Mouse (Mus musculus): ENCODE measurements around the gene Ackr3. TPM values are rescaled to one million over a fixed set of nuclear protein-coding genes. Genes with fewer than 3 reads are reported as not detected.

The Ackr3 gene
- polyA plus RNA-seq, 1 experiment from 2014 or later: 27.0 TPM

DNA sequence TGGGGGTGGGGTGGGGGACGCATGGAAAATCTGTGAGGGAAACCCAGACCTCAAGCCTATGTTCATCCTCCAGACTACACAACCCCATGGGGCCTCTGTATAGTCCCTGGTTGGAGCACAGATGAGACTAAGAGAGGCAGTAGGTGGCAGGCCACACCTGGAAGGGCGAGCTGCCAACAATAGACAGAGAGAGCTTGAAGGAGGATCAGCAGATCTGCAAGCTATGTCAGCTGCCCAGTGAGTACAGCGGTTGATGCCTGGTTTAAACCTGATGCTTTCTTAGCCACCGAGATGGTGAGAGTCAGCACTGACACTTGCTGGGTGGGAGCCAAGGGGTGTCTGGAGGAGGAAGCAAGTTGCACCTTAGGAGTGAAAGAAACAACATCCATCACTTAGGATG is 43.5 kb downstream of the Ackr3 start:
- Histone ChIP-seq H3K27ac (replicated peaks; ENCODE audit: low read depth, low read length) (no peak overlapping the region), H3K4me1 (ENCODE audit: control insufficient read depth, insufficient read depth, low read length) (peaks cover 7% of the 10 kb centered on the region; the same call in 1 of the 2 replicates), H3K9ac (ENCODE audit: low read depth, low read length) (no peak overlapping the region), H3K9me3 (ENCODE audit: control insufficient read depth, low read length) (no peaks in the 10 kb centered on the region), H3K4me3 (ENCODE audit: low read depth, low read length) (no peak overlapping the region), H3K36me3 (ENCODE audit: control insufficient read depth, insufficient read depth, low read length) (no peaks in the 10 kb centered on the region), H3K27me3 (replicated peaks; ENCODE audit: control insufficient read depth, insufficient read depth, low read length) (no peaks in the 10 kb centered on the region), H3K4me2 (ENCODE audit: low read depth, low read length) (no peak overlapping the region)
- WGBS: 83% methylated on average over 4 of the region's 4 CpGs
- DNase-seq (ENCODE audit: low spot score): peak; percentile 55
- peak; percentile 53 for ATAC-seq (ENCODE audit: low read depth)

DNA sequence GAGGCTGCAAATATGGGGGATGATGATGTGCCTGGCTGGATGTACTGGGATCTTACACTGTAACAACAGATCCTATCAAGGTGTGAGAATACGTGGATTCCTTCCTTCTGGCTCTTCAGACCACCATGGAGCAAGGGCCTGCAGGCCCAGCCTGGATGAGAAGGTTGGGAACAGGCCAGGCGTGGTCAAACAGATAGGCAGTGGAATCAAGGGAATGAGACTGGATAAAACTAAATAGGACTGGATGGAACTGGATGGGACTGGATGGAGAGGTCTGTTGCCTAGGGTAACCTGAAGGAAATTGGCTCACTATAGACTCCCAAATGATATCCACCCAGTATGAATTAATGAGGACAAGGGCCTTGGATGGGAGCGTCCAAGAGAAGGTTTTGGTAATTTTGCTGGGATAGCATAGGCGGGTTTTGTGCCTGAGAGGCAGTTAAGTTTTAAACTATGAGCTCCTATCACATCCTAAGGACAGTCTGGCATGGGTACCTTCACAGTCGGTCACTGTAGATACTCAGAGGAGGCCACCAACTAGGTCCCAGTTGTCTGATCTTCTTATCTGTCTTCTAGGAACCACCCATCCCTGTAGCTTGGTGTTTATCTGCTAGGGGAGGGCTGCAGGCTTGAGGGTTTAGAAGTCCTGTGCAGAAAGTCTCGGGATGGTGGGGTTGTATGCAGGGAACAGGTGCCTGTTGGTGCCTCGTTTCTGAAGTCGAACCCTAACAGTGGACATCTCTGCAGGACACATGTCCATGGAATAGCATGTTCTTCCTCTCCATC is 44.2 kb downstream of the Ackr3 start:
- Histone ChIP-seq H3K4me3 (ENCODE audit: low read depth, low read length) (no peak overlapping the region), H3K27me3 (replicated peaks; ENCODE audit: control insufficient read depth, insufficient read depth, low read length) (no peaks in the 10 kb centered on the region), H3K9ac (ENCODE audit: low read depth, low read length) (no peak overlapping the region), H3K4me1 (ENCODE audit: control insufficient read depth, insufficient read depth, low read length) (peaks cover 7% of the 10 kb centered on the region; the same call in 1 of the 2 replicates), H3K4me2 (ENCODE audit: low read depth, low read length) (no peak overlapping the region), H3K36me3 (ENCODE audit: control insufficient read depth, insufficient read depth, low read length) (no peaks in the 10 kb centered on the region), H3K27ac (replicated peaks; ENCODE audit: low read depth, low read length) (no peak overlapping the region), H3K9me3 (ENCODE audit: control insufficient read depth, low read length) (no peaks in the 10 kb centered on the region)
- 89% methylated on average over 8 of the region's 8 CpGs for WGBS
- no peak for ATAC-seq (ENCODE audit: low read depth)
- no peak for DNase-seq (ENCODE audit: low spot score)

DNA sequence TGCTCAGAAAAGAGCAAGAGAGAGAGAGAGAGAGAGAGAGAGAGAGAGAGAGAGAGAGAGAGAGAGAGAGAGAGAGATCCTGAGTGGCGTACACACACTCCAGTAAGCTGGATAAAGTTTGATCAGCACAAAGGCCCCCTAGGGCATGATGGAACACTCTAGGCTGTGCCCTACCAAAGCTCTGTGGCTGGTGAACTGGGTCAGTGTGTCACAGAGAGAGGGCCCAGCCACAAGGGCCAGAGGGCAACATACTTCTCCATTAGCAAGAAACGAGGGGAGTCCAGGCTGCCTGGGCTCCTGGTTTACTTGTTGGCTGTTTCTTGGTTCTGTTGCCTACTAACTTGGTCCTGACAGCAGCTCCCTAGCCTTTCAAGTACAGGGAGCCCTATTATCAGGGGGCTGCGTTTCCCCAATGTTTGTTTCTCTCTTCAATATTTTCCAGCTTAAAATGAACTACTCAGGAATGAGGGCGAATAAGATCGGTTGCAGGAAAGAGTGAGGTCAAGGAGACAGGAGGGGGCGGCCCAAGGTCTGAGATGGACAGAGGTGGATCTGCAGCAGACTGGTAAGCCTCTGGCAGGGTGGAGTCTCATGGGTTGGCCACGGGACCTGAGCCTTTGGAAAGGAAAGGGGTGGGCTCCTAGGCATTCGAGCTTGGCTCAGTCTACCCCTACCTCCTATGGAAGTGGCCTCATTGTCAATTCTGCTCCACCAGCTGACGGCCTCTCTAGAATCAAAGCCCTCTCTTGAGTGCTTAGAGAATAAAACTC is 45.4 kb downstream of the Ackr3 start:
- Histone ChIP-seq H3K27me3 (replicated peaks; ENCODE audit: control insufficient read depth, insufficient read depth, low read length) (no peaks in the 10 kb centered on the region), H3K9me3 (ENCODE audit: control insufficient read depth, low read length) (no peaks in the 10 kb centered on the region), H3K4me2 (ENCODE audit: low read depth, low read length) (no peak overlapping the region), H3K4me3 (ENCODE audit: low read depth, low read length) (no peak overlapping the region), H3K9ac (ENCODE audit: low read depth, low read length) (no peak overlapping the region), H3K36me3 (ENCODE audit: control insufficient read depth, insufficient read depth, low read length) (no peaks in the 10 kb centered on the region), H3K4me1 (ENCODE audit: control insufficient read depth, insufficient read depth, low read length) (peaks cover 7% of the 10 kb centered on the region; the same call in 1 of the 2 replicates), H3K27ac (replicated peaks; ENCODE audit: low read depth, low read length) (no peak overlapping the region)
- ATAC-seq (ENCODE audit: low read depth) (no peak), DNase-seq (ENCODE audit: low spot score) (no peak)
- 76% methylated on average over 9 of the region's 9 CpGs for WGBS

DNA sequence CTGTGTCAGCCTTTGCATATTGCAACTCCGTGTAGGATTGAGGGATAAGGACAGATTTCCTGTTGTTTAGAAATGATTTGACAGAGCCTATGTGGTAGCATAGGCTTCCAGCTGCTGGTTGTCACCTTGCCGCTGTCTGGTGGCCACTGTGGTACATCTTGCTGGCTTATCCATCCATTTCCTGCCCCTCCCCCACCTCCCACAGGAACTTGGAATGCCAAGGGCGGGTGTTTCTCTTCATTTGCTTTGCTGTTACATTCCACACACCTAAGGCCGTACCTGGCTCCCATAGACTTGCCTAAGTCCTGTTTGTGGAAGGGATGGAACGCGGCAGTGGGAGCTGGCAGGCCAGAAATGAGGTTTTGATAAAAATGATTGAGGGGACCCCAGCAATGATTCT is 46.6 kb downstream of the Ackr3 start:
- ATAC-seq (ENCODE audit: low read depth) (no peak), DNase-seq (ENCODE audit: low spot score) (no peak)
- no peak overlapping the region for H3K9ac ChIP-seq (ENCODE audit: low read depth, low read length)
- no peak overlapping the region for H3K27ac ChIP-seq (replicated peaks; ENCODE audit: low read depth, low read length)
- H3K4me1 ChIP-seq (ENCODE audit: control insufficient read depth, insufficient read depth, low read length): peaks cover 7% of the 10 kb centered on the region; the same call in 1 of the 2 replicates
- H3K9me3 ChIP-seq (ENCODE audit: control insufficient read depth, low read length): no peaks in the 10 kb centered on the region
- WGBS: 71% methylated on average over 6 of the region's 6 CpGs
- no peak overlapping the region for H3K4me2 ChIP-seq (ENCODE audit: low read depth, low read length)
- H3K36me3 ChIP-seq (ENCODE audit: control insufficient read depth, insufficient read depth, low read length): no peaks in the 10 kb centered on the region
- no peak overlapping the region for H3K4me3 ChIP-seq (ENCODE audit: low read depth, low read length)
- no peaks in the 10 kb centered on the region for H3K27me3 ChIP-seq (replicated peaks; ENCODE audit: control insufficient read depth, insufficient read depth, low read length)

DNA sequence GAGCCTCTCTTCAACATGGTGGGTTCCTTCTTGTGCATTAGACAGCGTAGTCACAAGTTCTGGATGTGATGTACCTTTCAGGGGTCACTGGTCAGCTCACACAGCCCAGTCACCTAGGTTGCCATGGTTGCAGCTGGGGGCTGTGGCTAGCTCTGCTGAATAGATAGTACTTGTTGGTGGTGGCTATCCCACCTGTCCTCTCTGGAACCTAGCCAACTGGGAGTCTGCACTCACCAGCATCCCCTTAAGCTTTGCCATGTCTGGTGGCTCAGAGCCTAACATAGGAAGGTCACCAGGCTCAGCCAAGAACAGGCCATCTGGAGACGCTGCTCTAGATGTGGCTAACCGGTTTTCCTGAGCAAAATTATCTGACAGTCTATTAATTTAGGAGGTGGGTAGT is 47.4 kb downstream of the Ackr3 start:
- no peak for ATAC-seq (ENCODE audit: low read depth)
- 59% methylated on average over 3 of the region's 3 CpGs for WGBS

DNA sequence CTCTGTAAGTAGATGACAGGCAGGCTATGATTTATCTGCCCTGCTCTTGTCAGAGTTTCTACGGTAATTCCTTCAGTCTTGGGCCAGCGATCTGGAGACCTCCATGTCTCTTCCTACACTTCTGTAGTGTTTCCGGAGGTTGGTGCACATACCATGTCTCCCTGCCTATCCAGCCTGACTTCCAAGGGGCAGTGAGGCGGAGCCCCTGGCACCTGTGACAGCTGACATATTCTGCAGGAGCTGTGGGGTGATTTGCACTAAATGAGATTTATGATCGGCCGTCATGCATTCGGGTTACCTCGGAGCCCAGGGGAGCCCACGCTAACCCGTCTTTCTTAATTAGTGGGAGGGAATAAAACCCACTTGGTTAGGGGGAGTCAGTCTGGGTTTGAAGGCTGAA is 49.7 kb downstream of the Ackr3 start:
- no peak overlapping the region for H3K27ac ChIP-seq (replicated peaks; ENCODE audit: low read depth, low read length)
- H3K4me1 ChIP-seq (ENCODE audit: control insufficient read depth, insufficient read depth, low read length): peaks cover 13% of the 10 kb centered on the region
- no peaks in the 10 kb centered on the region for H3K36me3 ChIP-seq (ENCODE audit: control insufficient read depth, insufficient read depth, low read length)
- H3K9ac ChIP-seq (ENCODE audit: low read depth, low read length): no peak overlapping the region
- H3K4me3 ChIP-seq (ENCODE audit: low read depth, low read length): no peak overlapping the region
- WGBS: 76% methylated on average over 10 of the region's 10 CpGs
- no peak for ATAC-seq (ENCODE audit: low read depth)
- H3K4me2 ChIP-seq (ENCODE audit: low read depth, low read length): no peak overlapping the region
- no peaks in the 10 kb centered on the region for H3K27me3 ChIP-seq (replicated peaks; ENCODE audit: control insufficient read depth, insufficient read depth, low read length)
- no peak for DNase-seq (ENCODE audit: low spot score)
- H3K9me3 ChIP-seq (ENCODE audit: control insufficient read depth, low read length): no peaks in the 10 kb centered on the region

More for the DNA sequence above, 47.4 kb downstream of the Ackr3 start:
- no peak overlapping the region for H3K4me2 ChIP-seq (ENCODE audit: low read depth, low read length)
- no peaks in the 10 kb centered on the region for H3K36me3 ChIP-seq (ENCODE audit: control insufficient read depth, insufficient read depth, low read length)
- H3K9me3 ChIP-seq (ENCODE audit: control insufficient read depth, low read length): no peaks in the 10 kb centered on the region
- H3K9ac ChIP-seq (ENCODE audit: low read depth, low read length): no peak overlapping the region
- peaks cover 7% of the 10 kb centered on the region; the same call in 1 of the 2 replicates for H3K4me1 ChIP-seq (ENCODE audit: control insufficient read depth, insufficient read depth, low read length)
- DNase-seq (ENCODE audit: low spot score): no peak
- H3K27me3 ChIP-seq (replicated peaks; ENCODE audit: control insufficient read depth, insufficient read depth, low read length): no peaks in the 10 kb centered on the region
- H3K27ac ChIP-seq (replicated peaks; ENCODE audit: low read depth, low read length): no peak overlapping the region
- no peak overlapping the region for H3K4me3 ChIP-seq (ENCODE audit: low read depth, low read length)

DNA sequence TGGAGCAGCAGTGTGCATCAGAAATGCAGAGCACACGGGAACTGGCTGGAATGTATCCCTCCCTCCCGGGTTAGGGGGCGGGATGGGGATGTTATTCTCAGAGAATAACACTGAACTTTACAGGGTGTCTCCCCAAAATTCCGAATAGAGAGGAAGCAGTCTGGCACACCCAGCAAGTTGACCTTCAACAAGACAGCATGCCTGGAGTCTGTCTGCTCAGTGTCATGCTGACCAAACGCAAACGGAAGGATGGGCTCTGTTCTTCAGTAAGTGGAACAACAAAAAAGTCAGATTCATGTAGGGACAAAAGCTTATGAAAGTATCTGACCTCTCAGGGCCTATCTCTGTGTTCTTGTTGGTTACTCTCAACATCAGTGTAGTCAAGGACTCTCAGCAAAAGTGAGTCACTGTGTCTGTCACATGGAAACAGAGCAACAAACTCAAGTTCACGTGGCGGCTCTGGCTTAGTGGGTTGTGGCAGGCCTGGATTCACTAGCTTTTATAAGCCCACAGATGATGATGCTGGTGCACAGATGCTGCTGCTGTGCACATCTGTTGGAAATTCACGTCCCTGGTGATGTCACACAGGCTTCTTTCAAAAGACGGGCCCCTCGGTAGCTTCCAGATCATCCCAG is 54.6 kb downstream of the Ackr3 start:
- Histone ChIP-seq H3K9ac (ENCODE audit: low read depth, low read length) (no peak overlapping the region), H3K27ac (replicated peaks; ENCODE audit: low read depth, low read length) (no peak overlapping the region), H3K36me3 (ENCODE audit: control insufficient read depth, insufficient read depth, low read length) (no peaks in the 10 kb centered on the region), H3K9me3 (ENCODE audit: control insufficient read depth, low read length) (no peaks in the 10 kb centered on the region), H3K4me3 (ENCODE audit: low read depth, low read length) (no peak overlapping the region), H3K4me2 (ENCODE audit: low read depth, low read length) (no peak overlapping the region), H3K4me1 (ENCODE audit: control insufficient read depth, insufficient read depth, low read length) (peaks cover 16% of the 10 kb centered on the region), H3K27me3 (replicated peaks; ENCODE audit: control insufficient read depth, insufficient read depth, low read length) (no peaks in the 10 kb centered on the region)
- DNase-seq (ENCODE audit: low spot score): peak; percentile 61
- no peak; the same call in 1 of the 2 replicates for ATAC-seq (ENCODE audit: low read depth)
- 65% methylated on average over 11 of the region's 11 CpGs for WGBS

DNA sequence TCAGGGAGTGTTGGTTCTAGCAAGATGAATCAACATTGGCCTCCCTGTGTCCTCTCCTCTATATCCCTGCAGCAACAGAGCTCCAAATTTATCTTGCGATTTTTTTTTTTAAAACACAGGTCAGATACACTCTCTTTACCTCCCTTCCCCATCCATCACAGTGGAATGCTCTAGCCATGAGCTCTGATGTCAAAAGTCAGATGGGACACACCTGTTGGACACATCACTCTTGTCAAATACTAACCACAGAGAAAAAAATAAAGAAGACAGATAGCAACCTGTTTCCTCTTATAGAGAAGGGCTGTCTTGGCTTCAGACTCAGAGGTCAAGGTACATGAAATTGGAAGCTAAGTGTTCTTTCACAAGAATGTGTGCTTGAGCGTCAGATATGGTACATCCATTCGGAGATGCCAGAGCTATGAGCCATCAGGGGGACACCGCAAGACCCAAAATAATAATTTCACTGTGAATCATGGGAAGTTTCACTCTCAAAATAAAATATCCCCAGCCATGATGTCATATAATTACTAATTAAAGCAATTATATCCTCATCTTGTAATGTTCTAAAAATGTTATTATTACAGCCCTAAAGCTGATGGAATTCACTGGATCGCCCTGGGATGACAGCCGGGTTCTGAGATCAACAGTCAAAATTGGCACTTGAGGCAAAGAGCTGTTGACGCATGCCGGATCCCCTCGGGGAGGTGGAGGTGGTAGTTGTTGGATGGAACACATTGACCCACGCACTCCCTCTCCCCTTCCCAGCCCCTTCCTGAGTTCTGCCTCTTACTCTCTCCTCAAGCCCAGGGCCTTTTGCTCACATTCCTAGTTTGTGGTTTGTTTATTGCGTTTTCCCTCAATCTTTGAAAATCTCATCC is 57.2 kb downstream of the Ackr3 start:
- WGBS: 80% methylated on average over 11 of the region's 11 CpGs
- no peak overlapping the region for H3K4me3 ChIP-seq (ENCODE audit: low read depth, low read length)

More for the DNA sequence above, 57.2 kb downstream of the Ackr3 start:
- H3K27ac ChIP-seq (replicated peaks; ENCODE audit: low read depth, low read length): no peak overlapping the region
- DNase-seq (ENCODE audit: low spot score) (no peak), ATAC-seq (ENCODE audit: low read depth) (no peak)
- H3K9ac ChIP-seq (ENCODE audit: low read depth, low read length): no peak overlapping the region
- no peak overlapping the region for H3K4me2 ChIP-seq (ENCODE audit: low read depth, low read length)
- no peaks in the 10 kb centered on the region for H3K36me3 ChIP-seq (ENCODE audit: control insufficient read depth, insufficient read depth, low read length)
- H3K9me3 ChIP-seq (ENCODE audit: control insufficient read depth, low read length): no peaks in the 10 kb centered on the region
- peaks cover 16% of the 10 kb centered on the region for H3K4me1 ChIP-seq (ENCODE audit: control insufficient read depth, insufficient read depth, low read length)
- no peaks in the 10 kb centered on the region for H3K27me3 ChIP-seq (replicated peaks; ENCODE audit: control insufficient read depth, insufficient read depth, low read length)

Data from embryonic facial prominence, embryonic 14.5 days (tissue).